Mouse (Mus musculus) megakaryocyte progenitor cell, adult 5-6 weeks (primary cell): ENCODE measurements around the gene Gm5741. TPM values are rescaled to one million over a fixed set of nuclear protein-coding genes. Genes with fewer than 3 reads are reported as not detected.

Experiments used
- ATAC-seq: replicated peaks from 2 replicates; pipeline ENCODE4 v1.8.0; 2016; ENCODE audit warnings: mild to moderate bottlenecking, moderate TSS enrichment, inconsistent platforms; ENCODE audit not compliant: poor library complexity
- total RNA-seq, 2 experiments: library from RNA; stranded (forward) in 1 of 2; stranded (reverse) in 1 of 2; fragments of 157-497, 149-512 nt in 1 of 2; fragments of 200-1000 nt in 1 of 2; gene quantifications; 2 replicates each; pipeline versions ENCODE4 v1.2.3 to v1.2.4; 2015 to 2017

Gm5741 gene
- total RNA-seq, 2 experiments from 2014 or later = not detected

GRCm38 (mm10) chr8:85074167-85074566 is 6.4 kb upstream of the Gm5741 start:
- no peak for ATAC-seq

- no peak for ATAC-seq
Observed at GRCm38 (mm10) chr8:85073041-85073612, 5.3 kb upstream of the Gm5741 start.

- ATAC-seq = no peak
Observed at GRCm38 (mm10) chr8:85072364-85072929, 4.7 kb upstream of the Gm5741 start.

GRCm38 (mm10) chr8:85071514-85072281 is 3.9 kb upstream of the Gm5741 start, which contains the start of gene Dhps:
Dhps (plus strand) TSS chr8:85071757.
- peak; percentile 89 for ATAC-seq

GRCm38 (mm10) chr8:85071041-85071440 is 3.3 kb upstream of the Gm5741 start:
- ATAC-seq = 0 out of 2 replicates have a peak, but pooled peaks have one; percentile 2

GRCm38 (mm10) chr8:85067155-85067554 is 627 bp downstream of the Gm5741 start:
- ATAC-seq = no peak

GRCm38 (mm10) chr8:85065213-85065612 is 2.6 kb downstream of the Gm5741 start:
- no peak for ATAC-seq

GRCm38 (mm10) chr8:85062603-85063002 is 5.2 kb downstream of the Gm5741 start:
- ATAC-seq = no peak

- peak; percentile 94 for ATAC-seq
Observed at GRCm38 (mm10) chr8:85059879-85060616, 7.7 kb downstream of the Gm5741 start, which contains the start of gene Fbxw9. Fbxw9 (plus strand) TSS chr8:85060055.

GRCm38 (mm10) chr8:85057367-85057766 is 10.4 kb downstream of the Gm5741 start:
- no peak for ATAC-seq

- ATAC-seq = no peak
Observed at GRCm38 (mm10) chr8:85043619-85044018, 24.2 kb downstream of the Gm5741 start.

- ATAC-seq = peak; percentile 21; the same call in 1 of the 2 replicates
Observed at GRCm38 (mm10) chr8:85037681-85038531, 29.9 kb downstream of the Gm5741 start.

GRCm38 (mm10) chr8:85037366-85037680 is 30.5 kb downstream of the Gm5741 start:
- ATAC-seq = peak; percentile 15

- peak; percentile 74 for ATAC-seq
Observed at GRCm38 (mm10) chr8:85036718-85037365, 30.9 kb downstream of the Gm5741 start, which contains the start of gene Tnpo2. Tnpo2 (plus strand) TSS chr8:85036915.

GRCm38 (mm10) chr8:85036381-85036717 is 31.4 kb downstream of the Gm5741 start:
- ATAC-seq = peak; percentile 15; the same call in 1 of the 2 replicates

- ATAC-seq = no peak
Observed at GRCm38 (mm10) chr8:85035728-85036310, 32.0 kb downstream of the Gm5741 start.

GRCm38 (mm10) chr8:85035165-85035727 is 32.5 kb downstream of the Gm5741 start:
- ATAC-seq = no peak

- ATAC-seq = peak; percentile 26
Observed at GRCm38 (mm10) chr8:85034764-85035163, 33.0 kb downstream of the Gm5741 start.

- ATAC-seq = no peak
Observed at GRCm38 (mm10) chr8:85033867-85034266, 33.9 kb downstream of the Gm5741 start.
